Mouse (Mus musculus): ENCODE measurements around the gene Gfm2. TPM values are rescaled to one million over a fixed set of nuclear protein-coding genes. Genes with fewer than 3 reads are reported as not detected.

Gfm2 gene
- total RNA-seq, 2 experiments from 2014 or later: 23.4 to 24.1 TPM

DNA sequence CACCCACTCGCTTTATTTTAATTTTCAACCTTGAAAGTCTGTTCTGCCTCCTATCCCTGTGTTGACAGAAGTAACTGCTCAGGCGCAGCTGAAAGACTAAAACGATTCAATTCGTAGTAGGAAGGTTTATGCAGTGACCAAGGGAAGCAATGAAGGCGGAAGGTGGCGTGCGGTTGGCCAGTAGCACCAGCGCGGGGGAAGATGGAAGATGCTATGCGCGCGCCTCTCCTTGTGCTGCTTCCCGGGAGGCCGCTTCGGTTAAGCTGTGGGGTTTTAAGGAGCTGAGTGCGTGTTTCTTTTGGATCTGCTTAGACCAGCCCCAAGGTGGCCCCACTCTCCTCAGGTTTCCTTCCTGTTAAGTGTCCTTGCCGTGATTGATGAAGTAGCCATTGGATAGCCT is 87.4 kb downstream of the Gfm2 start:
- intact Hi-C loops (cut with DNase I): no loop called here

DNA sequence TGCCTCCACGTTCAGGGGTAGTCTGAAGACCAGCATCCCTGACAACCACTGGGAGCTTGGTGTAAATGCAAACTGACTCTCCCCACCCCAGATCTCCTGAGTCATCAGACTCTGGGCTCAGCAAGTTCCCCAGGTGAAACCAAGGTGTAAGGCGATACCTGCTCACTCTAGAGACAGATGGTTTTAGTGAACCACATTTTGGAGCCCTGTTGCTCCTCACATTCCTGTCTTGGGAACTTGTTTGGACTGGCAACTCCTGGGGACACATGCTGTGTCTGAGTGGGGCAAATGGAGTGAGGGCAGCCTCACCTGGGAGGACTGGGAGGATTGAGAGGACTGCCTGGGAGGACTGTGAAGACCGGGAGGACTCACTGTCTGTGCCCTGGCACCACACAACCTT is 90.1 kb downstream of the Gfm2 start:
- DNase-seq: no peak
- intact Hi-C loops (cut with DNase I): no loop called here

More for the DNA sequence above, 87.4 kb downstream of the Gfm2 start:
- DNase-seq: no peak

DNA sequence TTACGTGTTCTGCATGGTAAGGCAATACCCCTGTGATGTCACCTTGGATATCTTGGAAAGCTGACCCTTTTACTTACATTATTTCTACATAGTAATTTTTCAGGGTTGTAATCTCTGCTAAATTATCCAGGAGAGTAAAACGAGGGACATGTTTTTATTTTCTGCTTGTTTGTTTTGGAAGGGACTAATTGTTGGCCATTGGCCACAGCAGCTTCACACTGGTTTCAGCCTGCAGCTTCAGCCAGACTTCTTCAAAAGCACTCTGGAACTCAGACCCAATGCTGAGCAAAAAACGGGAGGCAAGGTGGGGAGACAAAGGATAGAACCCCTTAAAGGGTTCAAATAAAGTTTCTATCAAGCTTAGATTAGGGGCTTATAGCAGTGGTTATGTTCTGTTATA is 92.4 kb downstream of the Gfm2 start:
- DNase-seq: no peak
- intact Hi-C loops (cut with DNase I): loop anchor here (10.0 kb wide), 1 partner anchor 1015 kb away; no protein-coding TSS in a partner anchor

Other genes with a start within 250 kb of the Gfm2 start
- 1 to 10 TPM; 1.6 to 2.1 TPM for gene Gcnt4, start 213.2 kb upstream of the Gfm2 start, total RNA-seq (2021)
- gene 1700029F12Rik, start 103.6 kb upstream of the Gfm2 start, total RNA-seq (2021): not detected
- 10 to 100 TPM; 36.6 to 38.4 TPM for gene Fam169a, start 70.7 kb upstream of the Gfm2 start, total RNA-seq (2021)
- 1 to 10 TPM in 1 of 2 experiments, not detected in 1; 6.2 TPM for gene Gm6169, start 38.7 kb upstream of the Gfm2 start, total RNA-seq (2021)
- gene Nsa2, start within 50 bp of the Gfm2 start, total RNA-seq (2021): 10 to 100 TPM; 71.6 to 76.4 TPM
- 10 to 100 TPM; 38.9 to 42.2 TPM for gene Hexb, start 60.4 kb downstream of the Gfm2 start, total RNA-seq (2021)
- 100 to 1,000 TPM; 740 to 833 TPM for gene Enc1, start 103.2 kb downstream of the Gfm2 start, total RNA-seq (2021)